Mouse (Mus musculus): ENCODE data around the gene Stab2.

Gene Stab2

GRCm38 (mm10) chr10:86976001-86976726 lies 31.7 kb downstream of the Stab2 start:
- no peak for DNase-seq

GRCm38 (mm10) chr10:86973276-86973675 lies 34.5 kb downstream of the Stab2 start:
- no peak for DNase-seq

GRCm38 (mm10) chr10:86972503-86972826 lies 35.4 kb downstream of the Stab2 start:
- no peak for DNase-seq

GRCm38 (mm10) chr10:86971680-86972502 lies 35.9 kb downstream of the Stab2 start:
- peak; percentile 13 for DNase-seq

GRCm38 (mm10) chr10:86969346-86969745 lies 38.5 kb downstream of the Stab2 start:
- DNase-seq: no peak

- DNase-seq: no peak
Observed at GRCm38 (mm10) chr10:86961542-86962466, 46.0 kb downstream of the Stab2 start.

- no peak for DNase-seq
Observed at GRCm38 (mm10) chr10:86955299-86955698, 52.5 kb downstream of the Stab2 start.

- no peak for DNase-seq
Observed at GRCm38 (mm10) chr10:86952696-86953095, 55.1 kb downstream of the Stab2 start.

GRCm38 (mm10) chr10:86950806-86951205 lies 57.0 kb downstream of the Stab2 start:
- DNase-seq: no peak

GRCm38 (mm10) chr10:86949886-86950285 lies 57.9 kb downstream of the Stab2 start:
- no peak for DNase-seq

GRCm38 (mm10) chr10:86947541-86947940 lies 60.3 kb downstream of the Stab2 start:
- no peak for DNase-seq

GRCm38 (mm10) chr10:86940591-86940990 lies 67.2 kb downstream of the Stab2 start:
- DNase-seq: no peak

- DNase-seq: no peak
Observed at GRCm38 (mm10) chr10:86934376-86934775, 73.4 kb downstream of the Stab2 start.

GRCm38 (mm10) chr10:86933906-86934305 lies 73.9 kb downstream of the Stab2 start:
- no peak for DNase-seq

GRCm38 (mm10) chr10:86933180-86933695 lies 74.6 kb downstream of the Stab2 start:
- DNase-seq: no peak

- DNase-seq: no peak
Observed at GRCm38 (mm10) chr10:86923602-86924001, 84.2 kb downstream of the Stab2 start.

- no peak for DNase-seq
Observed at GRCm38 (mm10) chr10:86915595-86915994, 92.2 kb downstream of the Stab2 start.

- no peak for DNase-seq
Observed at GRCm38 (mm10) chr10:86908562-86908961, 99.3 kb downstream of the Stab2 start.

- no peak for DNase-seq
Observed at GRCm38 (mm10) chr10:86907043-86907442, 100.8 kb downstream of the Stab2 start.

GRCm38 (mm10) chr10:86895531-86895930 lies 112.3 kb downstream of the Stab2 start:
- DNase-seq: no peak

GRCm38 (mm10) chr10:86891066-86891465 lies 116.8 kb downstream of the Stab2 start:
- no peak for DNase-seq

- no peak for DNase-seq
Observed at GRCm38 (mm10) chr10:86890166-86890930, 117.5 kb downstream of the Stab2 start.

All from cerebellum, adult 11 months (tissue).